ENCODE assay signal across 8 mouse cellular contexts in the genomic region with DNA sequence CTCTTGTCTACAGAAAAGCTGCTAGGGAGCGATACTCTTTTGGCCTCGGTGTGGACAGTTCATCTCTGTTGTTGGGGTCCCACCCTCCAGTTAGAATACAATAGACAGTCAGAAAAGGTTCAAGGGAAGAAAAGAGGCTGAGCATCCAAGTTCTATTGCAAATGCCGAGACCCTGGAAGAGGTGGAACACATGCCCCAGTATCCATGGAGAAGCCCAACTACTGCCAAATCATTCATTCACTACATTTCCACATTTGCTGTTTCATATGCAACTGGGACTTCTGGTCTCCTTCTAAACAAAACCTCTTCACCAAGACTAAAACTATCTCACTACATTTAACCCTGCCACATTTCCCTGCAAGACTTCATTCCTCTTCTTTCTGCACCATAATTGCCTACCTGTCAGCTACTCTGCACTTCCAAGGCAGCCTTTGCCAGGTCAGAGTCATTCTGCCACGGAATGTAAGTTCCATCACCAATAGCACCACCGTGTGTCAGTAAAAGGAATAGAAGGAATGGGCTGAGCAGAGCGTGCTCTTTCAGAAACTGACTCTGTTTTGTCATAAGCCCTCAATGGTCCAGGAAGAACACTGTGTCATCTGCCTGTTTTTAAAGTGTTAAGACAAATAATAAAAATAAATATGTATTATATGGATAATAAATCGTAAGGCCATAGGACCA.
A peak's percentile ranks its signal among the peaks of the same experiment; 100 is the strongest.
DNase-seq lines count a peak whose midpoint lies in the region; ATAC-seq and TF ChIP-seq lines count a peak whose summit lies in the region.

No protein-coding gene starts in this region.

- no peak overlapping the region for H3K4me2 ChIP-seq in midbrain, postnatal 0 days (ENCODE audit: low read depth, low read length, poor library complexity, severe bottlenecking)

- peak; percentile 16 for DNase-seq in gastrocnemius, postnatal 10 days
- no peak for DNase-seq in gastrocnemius, postnatal 36 days
- DNase-seq in B cell, adult 2 months = peak; percentile 42 to 45
- DNase-seq in brain, embryonic 14.5 days (ENCODE audit: low read depth) = peak; percentile 68
- DNase-seq in heart, postnatal 10 days = peak; percentile 55 to 67
- peak; percentile 34 to 43 for DNase-seq in left cerebral cortex, postnatal 10 days (ENCODE audit: extremely low spot score in 1 of 2, low spot score in 2 of 2)
- DNase-seq in midbrain, postnatal 0 days (ENCODE audit: low spot score) = peak; percentile 75
- no peak for DNase-seq in c-Kit-positive CD71-positive TER-119-positive erythroid progenitor cells, embryonic 14.5 days (ENCODE audit: low spot score)

- H3K4me1 ChIP-seq in midbrain, postnatal 0 days (ENCODE audit: insufficient read depth, low read length) = no peaks in the 10 kb centered on the region; the same call in 1 of the 2 replicates

- no peaks in the 10 kb centered on the region for H3K27me3 ChIP-seq in midbrain, postnatal 0 days (ENCODE audit: insufficient read depth, low read length)

- no peaks in the 10 kb centered on the region for H3K36me3 ChIP-seq in midbrain, postnatal 0 days (ENCODE audit: insufficient read depth, low read length)

- no peak overlapping the region for H3K4me3 ChIP-seq in midbrain, postnatal 0 days (ENCODE audit: low read depth, low read length)

- ATAC-seq in midbrain, postnatal 0 days (ENCODE audit: low FRiP score) = peak; percentile 82

- H3K9ac ChIP-seq in midbrain, postnatal 0 days (replicated peaks; ENCODE audit: low read length, poor library complexity, severe bottlenecking) = no peak overlapping the region

- WGBS in midbrain, postnatal 0 days = 36% methylated on average over 7 of the region's 7 CpGs

- no peak overlapping the region for H3K27ac ChIP-seq in midbrain, postnatal 0 days (ENCODE audit: low read depth, low read length)

- TF ChIP-seq CTCF in brain, embryonic 14.5 days (IDR thresholded peaks at IDR 0.05; ENCODE audit: borderline replicate concordance, extremely low read depth, insufficient read depth, insufficient read length) = peak; percentile 62; the same call in 1 of the 2 replicates
- TF ChIP-seq CTCF in midbrain, postnatal 0 days (IDR thresholded peaks at IDR 0.05) = peak; percentile 89

- intact Hi-C loops in gastrocnemius, postnatal 36 days (cut with DNase I) = no loop called here
- intact Hi-C loops in heart, postnatal 10 days (cut with DNase I) = loop anchor here (10.0 kb wide), 1 partner anchor 174 kb away; a partner anchor contains a TSS
- intact Hi-C loops in left cerebral cortex, postnatal 10 days (cut with DNase I) = no loop called here

- H3K9me3 ChIP-seq in midbrain, postnatal 0 days (ENCODE audit: low read length) = no peaks in the 10 kb centered on the region

- no peak for TF ChIP-seq POLR2A in brain, embryonic 14.5 days (IDR thresholded peaks at IDR 0.05; ENCODE audit: borderline replicate concordance, extremely low read depth, insufficient read depth, insufficient read length, poor library complexity, severe bottlenecking)

Comparison
In these comparisons a context has a peak if more than half of its experiments do, and no peak if none do; other contexts are left out.
1. DNase-seq: peak in gastrocnemius, postnatal 10 days (single experiment), B cell, adult 2 months (2 of 2), brain, embryonic 14.5 days (single experiment), heart, postnatal 10 days (2 of 2), left cerebral cortex, postnatal 10 days (2 of 2) and midbrain, postnatal 0 days (single experiment); none in gastrocnemius, postnatal 36 days (0 of 2) and c-Kit-positive CD71-positive TER-119-positive erythroid progenitor cells, embryonic 14.5 days (single experiment).